ENCODE assay signal across 8 mouse cellular contexts in the genomic region with DNA sequence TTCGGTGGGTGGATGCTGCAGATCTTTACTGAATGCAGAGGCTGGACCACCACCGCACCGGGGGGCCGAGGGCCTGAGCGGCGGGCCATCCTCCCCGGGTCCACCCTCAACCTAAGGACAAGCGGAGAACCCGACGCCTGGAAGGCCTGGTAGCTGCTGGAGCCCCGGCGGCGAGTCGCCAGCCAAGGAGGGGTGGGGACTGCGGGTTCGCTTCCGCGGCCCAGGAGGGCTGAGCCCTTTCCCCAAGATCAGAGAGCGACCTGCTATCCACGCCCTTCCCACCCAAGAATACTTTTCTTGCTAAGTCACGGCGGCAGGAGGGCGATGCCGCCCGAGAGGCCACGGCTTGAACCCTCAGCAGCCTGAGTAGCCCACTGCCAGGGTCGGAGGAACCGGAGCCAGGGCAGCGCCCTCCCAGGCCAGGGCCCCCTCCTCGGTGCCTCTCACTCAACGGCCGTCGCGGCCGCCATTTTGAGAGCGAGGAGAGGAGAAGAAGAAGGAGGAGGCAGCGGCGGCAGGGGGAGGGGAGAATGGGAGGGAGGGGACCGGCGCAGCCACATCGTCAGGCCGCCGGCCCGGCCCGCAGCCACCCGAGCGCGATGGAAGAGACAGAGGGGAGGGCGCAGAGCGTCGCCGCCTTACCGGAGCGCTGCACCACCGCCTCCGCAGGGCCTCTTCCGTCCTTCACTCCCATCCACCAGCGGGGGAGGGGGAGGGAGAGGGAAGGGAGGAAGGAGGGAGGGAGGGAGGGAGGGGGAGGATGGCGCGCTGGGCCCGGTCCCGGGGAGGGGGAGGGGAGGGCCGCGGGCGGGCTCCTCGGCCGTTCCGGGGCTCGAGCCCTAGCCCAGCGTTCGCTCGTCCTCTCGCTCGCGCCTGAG. TPM values are rescaled to one million over a fixed set of nuclear protein-coding genes. Genes with fewer than 3 reads are reported as not detected.
DNase-seq lines count a peak whose midpoint lies in the region; ATAC-seq and TF ChIP-seq lines count a peak whose summit lies in the region.

No protein-coding gene starts in this region.

- under 1% methylated on average over 62 of the region's 75 CpGs for WGBS in heart, embryonic 15.5 days
- WGBS in liver, embryonic 14.5 days (ENCODE audit: insufficient replicate concordance), result under 1% methylated on average over 59 of the region's 75 CpGs
- WGBS in neural tube, embryonic 11.5 days, result 0% methylated on average over 35 of the region's 75 CpGs
- under 1% methylated on average over 36 of the region's 75 CpGs for WGBS in stomach, postnatal 0 days

- no peaks in the 10 kb centered on the region for H3K9me3 ChIP-seq in heart, embryonic 15.5 days (replicated peaks)
- no peaks in the 10 kb centered on the region for H3K9me3 ChIP-seq in liver, embryonic 14.5 days (ENCODE audit: control insufficient read depth, low read length)
- no peaks in the 10 kb centered on the region for H3K9me3 ChIP-seq in neural tube, embryonic 11.5 days (ENCODE audit: control insufficient read depth, low read length)
- no peaks in the 10 kb centered on the region for H3K9me3 ChIP-seq in stomach, postnatal 0 days (ENCODE audit: control insufficient read depth, low read length)

- H3K4me3 ChIP-seq in brown adipose tissue, adult 24 weeks (ENCODE audit: insufficient read depth, low read depth, low read length), result peak overlapping the region; percentile 88
- peak overlapping the region; percentile 72 for H3K4me3 ChIP-seq in heart, embryonic 15.5 days
- H3K4me3 ChIP-seq in liver, embryonic 14.5 days (ENCODE audit: insufficient read depth in 1 of 2, low read depth in 2 of 2, low read length in 2 of 2), result peak overlapping the region; percentile 86 to 89
- peak overlapping the region; percentile 92 for H3K4me3 ChIP-seq in neural tube, embryonic 11.5 days (ENCODE audit: low read depth, low read length)
- H3K4me3 ChIP-seq in stomach, postnatal 0 days (ENCODE audit: low read depth, low read length), result peak overlapping the region; percentile 94

- peak overlapping the region; percentile 96 for H3K9ac ChIP-seq in heart, embryonic 15.5 days
- H3K9ac ChIP-seq in liver, embryonic 14.5 days (replicated peaks), result peak overlapping the region; percentile 97
- peak overlapping the region; percentile 92 for H3K9ac ChIP-seq in neural tube, embryonic 11.5 days (ENCODE audit: low read length)
- H3K9ac ChIP-seq in stomach, postnatal 0 days (ENCODE audit: low read length), result peak overlapping the region; percentile 96

- peak; percentile 93 for DNase-seq in CD4-positive, CD25-positive, alpha-beta regulatory T cell, adult 2 months (ENCODE audit: low read depth, low spot score)
- DNase-seq in fibroblast of lung, adult 2 months (ENCODE audit: low read depth), result peak; percentile 32
- peak; percentile 88 to 93 for DNase-seq in kidney, postnatal 25 days
- peak; percentile 66 to 77 (median 67) for DNase-seq in liver, embryonic 14.5 days (ENCODE audit: low read depth in 3 of 3, low spot score in 3 of 3)
- DNase-seq in neural tube, embryonic 11.5 days (ENCODE audit: low spot score), result peak; percentile 90
- peak; percentile 92 for DNase-seq in stomach, postnatal 0 days (ENCODE audit: low spot score)

- H3K4me1 ChIP-seq in brown adipose tissue, adult 24 weeks (ENCODE audit: control insufficient read depth, insufficient read depth, insufficient read length, low read length), result peaks cover 11% of the 10 kb centered on the region
- peaks cover 30% of the 10 kb centered on the region for H3K4me1 ChIP-seq in heart, embryonic 15.5 days (replicated peaks)
- peaks cover 10 to 22% of the 10 kb centered on the region in 2 experiments for H3K4me1 ChIP-seq in liver, embryonic 14.5 days (replicated peaks; ENCODE audit: control insufficient read depth in 2 of 2, insufficient read depth in 2 of 2, low read length in 1 of 2)
- H3K4me1 ChIP-seq in neural tube, embryonic 11.5 days (ENCODE audit: control insufficient read depth, insufficient read depth, low read length), result peaks cover 8% of the 10 kb centered on the region; the same call in 1 of the 2 replicates
- no peaks in the 10 kb centered on the region; the same call in 1 of the 2 replicates for H3K4me1 ChIP-seq in stomach, postnatal 0 days (replicated peaks; ENCODE audit: control insufficient read depth, insufficient read depth)

- H3K27me3 ChIP-seq in heart, embryonic 15.5 days, result no peaks in the 10 kb centered on the region
- no peaks in the 10 kb centered on the region for H3K27me3 ChIP-seq in liver, embryonic 14.5 days (ENCODE audit: control insufficient read depth, insufficient read depth, low read length)
- no peaks in the 10 kb centered on the region for H3K27me3 ChIP-seq in neural tube, embryonic 11.5 days (ENCODE audit: control insufficient read depth, insufficient read depth, low read length)
- no peaks in the 10 kb centered on the region for H3K27me3 ChIP-seq in stomach, postnatal 0 days (ENCODE audit: control insufficient read depth, insufficient read depth, low read length)

- H3K4me2 ChIP-seq in heart, embryonic 15.5 days, result peak overlapping the region; percentile 78
- H3K4me2 ChIP-seq in liver, embryonic 14.5 days (ENCODE audit: low read depth), result peak overlapping the region; percentile 89
- peak overlapping the region; percentile 74 for H3K4me2 ChIP-seq in neural tube, embryonic 11.5 days (ENCODE audit: low read depth)
- H3K4me2 ChIP-seq in stomach, postnatal 0 days (replicated peaks; ENCODE audit: low read depth), result peak overlapping the region; percentile 75

- no peaks in the 10 kb centered on the region for H3K36me3 ChIP-seq in heart, embryonic 15.5 days
- H3K36me3 ChIP-seq in liver, embryonic 14.5 days (replicated peaks; ENCODE audit: control insufficient read depth, insufficient read depth, low read depth), result no peaks in the 10 kb centered on the region; the same call in 1 of the 2 replicates
- H3K36me3 ChIP-seq in neural tube, embryonic 11.5 days (ENCODE audit: control insufficient read depth, insufficient read depth, low read length), result no peaks in the 10 kb centered on the region
- no peaks in the 10 kb centered on the region for H3K36me3 ChIP-seq in stomach, postnatal 0 days (ENCODE audit: control insufficient read depth, insufficient read depth, low read length)

- ATAC-seq in heart, embryonic 15.5 days (replicated peaks; ENCODE audit: insufficient number of reproducible peaks, insufficient read depth, low FRiP score, low read depth), result peak; percentile 81
- ATAC-seq in liver, embryonic 14.5 days (ENCODE audit: insufficient read depth), result peak; percentile 81
- peak; percentile 79 for ATAC-seq in neural tube, embryonic 11.5 days (ENCODE audit: insufficient read depth, low FRiP score, low TSS enrichment)
- ATAC-seq in stomach, postnatal 0 days (ENCODE audit: low FRiP score, low TSS enrichment), result peak; percentile 85

- peak overlapping the region; percentile 95 for H3K27ac ChIP-seq in brown adipose tissue, adult 24 weeks (replicated peaks; ENCODE audit: low read depth, low read length)
- peak overlapping the region; percentile 99 for H3K27ac ChIP-seq in heart, embryonic 15.5 days
- peak overlapping the region; percentile 94 for H3K27ac ChIP-seq in liver, embryonic 14.5 days
- peak overlapping the region; percentile 99 for H3K27ac ChIP-seq in neural tube, embryonic 11.5 days (ENCODE audit: low read depth, low read length)
- H3K27ac ChIP-seq in stomach, postnatal 0 days (replicated peaks), result peak overlapping the region; percentile 100

- TF ChIP-seq EP300 in liver, embryonic 14.5 days (IDR thresholded peaks at IDR 0.05; ENCODE audit: low read depth), result no peak; the same call in 1 of the 2 replicates
- TF ChIP-seq EP300 in stomach, postnatal 0 days (optimal IDR thresholded peaks at IDR 0.05), result peak; percentile 50

- TF ChIP-seq CTCF in liver, embryonic 14.5 days (IDR thresholded peaks at IDR 0.05; ENCODE audit: low read depth), result 0 out of 2 replicates have a peak, but pooled peaks have one; percentile 1
- TF ChIP-seq CTCF in stomach, postnatal 0 days (IDR thresholded peaks at IDR 0.05; ENCODE audit: low read depth), result no peak

RNA-seq across cellular contexts. Expression of gene Pafah1b1, which starts 0.9 kb away (rescaled TPM):
- 53.3 and 55.7 TPM in 2 replicates for polyA plus RNA-seq in brown adipose tissue, adult 24 weeks (2012; ENCODE audit: insufficient read depth, insufficient read length, missing spikeins)
- 38.7 and 46.9 TPM in 2 replicates for polyA plus RNA-seq in heart, embryonic 15.5 days (2015; fragmentation: Nextera tagmentation; extraction: Ambion mirVana)
- polyA plus RNA-seq in liver, embryonic 14.5 days (2012; rRNA removed), result 11.1 and 18.2 TPM in 2 replicates
- polyA plus RNA-seq in liver, embryonic 14.5 days (2014; fragmentation: Nextera tagmentation; extraction: Ambion mirVana), result 42.1 and 43.8 TPM in 2 replicates
- polyA plus RNA-seq in neural tube, embryonic 11.5 days (2014; fragmentation: Nextera tagmentation; extraction: Ambion mirVana), result 95.3 and 107 TPM in 2 replicates
- polyA plus RNA-seq in stomach, postnatal 0 days (2015; fragmentation: Nextera tagmentation; extraction: Ambion mirVana), result 47.5 and 51.7 TPM in 2 replicates

RNA-seq across cellular contexts. Expression of gene Mettl16, which starts 47.0 kb away (rescaled TPM):
- polyA plus RNA-seq in brown adipose tissue, adult 24 weeks (2012; ENCODE audit: insufficient read depth, insufficient read length, missing spikeins), result 11.1 and 12.7 TPM in 2 replicates
- 28.0 and 30.5 TPM in 2 replicates for polyA plus RNA-seq in heart, embryonic 15.5 days (2015; fragmentation: Nextera tagmentation; extraction: Ambion mirVana)
- 3.1 and 9.3 TPM in 2 replicates for polyA plus RNA-seq in liver, embryonic 14.5 days (2012; rRNA removed)
- 14.6 and 16.5 TPM in 2 replicates for polyA plus RNA-seq in liver, embryonic 14.5 days (2014; fragmentation: Nextera tagmentation; extraction: Ambion mirVana)
- polyA plus RNA-seq in neural tube, embryonic 11.5 days (2014; fragmentation: Nextera tagmentation; extraction: Ambion mirVana), result 43.6 and 47.6 TPM in 2 replicates
- polyA plus RNA-seq in stomach, postnatal 0 days (2015; fragmentation: Nextera tagmentation; extraction: Ambion mirVana), result 13.4 and 13.9 TPM in 2 replicates

Comparison
In these comparisons a context has a peak if more than half of its experiments do, and no peak if none do; other contexts are left out.
1. Peak in every context shown above with its lines: DNase-seq, ATAC-seq, H3K4me3 ChIP-seq and H3K27ac ChIP-seq.
2. DNase-seq: peak in every context shown above with its lines; median percentile 93 in CD4-positive, CD25-positive, alpha-beta regulatory T cell, adult 2 months; 92 in stomach, postnatal 0 days; 90 in kidney, postnatal 25 days; 90 in neural tube, embryonic 11.5 days; 67 in liver, embryonic 14.5 days; 32 in fibroblast of lung, adult 2 months.